Mouse (Mus musculus): ENCODE results near the gene Xrcc5. TPM values are rescaled to one million over a fixed set of nuclear protein-coding genes. Genes with fewer than 3 reads are reported as not detected.

Xrcc5 gene
- 0.95 and 1.3 TPM in 2 replicates for polyA plus RNA-seq (2012)

DNA sequence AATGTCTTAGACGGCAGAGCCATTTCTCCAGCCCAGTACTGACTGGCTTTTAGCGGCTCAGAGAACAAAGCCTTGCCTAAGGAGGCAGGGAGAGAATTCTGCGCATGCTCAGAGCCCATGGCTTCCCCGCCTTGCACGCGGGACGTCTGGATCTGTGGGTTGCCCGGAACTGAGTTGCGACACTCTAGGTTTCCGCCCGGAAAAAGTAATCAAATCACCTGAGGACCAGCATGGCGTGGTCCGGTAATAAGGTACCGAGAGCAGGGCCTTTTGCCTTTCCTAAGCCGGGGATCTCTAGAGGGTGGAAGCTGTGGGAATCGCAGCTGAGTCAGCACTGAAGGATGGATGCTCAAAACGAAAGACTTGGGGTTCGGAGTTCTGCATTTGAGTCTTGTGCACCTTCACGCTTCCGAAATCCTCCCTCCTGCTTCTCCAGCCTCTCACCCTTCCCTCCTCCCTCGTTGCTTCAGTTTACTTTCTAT is at the start of gene Xrcc5:
Gene Xrcc5, plus strand, starts transcription at position 105 of the 482 bp plus-strand sequence.

DNA sequence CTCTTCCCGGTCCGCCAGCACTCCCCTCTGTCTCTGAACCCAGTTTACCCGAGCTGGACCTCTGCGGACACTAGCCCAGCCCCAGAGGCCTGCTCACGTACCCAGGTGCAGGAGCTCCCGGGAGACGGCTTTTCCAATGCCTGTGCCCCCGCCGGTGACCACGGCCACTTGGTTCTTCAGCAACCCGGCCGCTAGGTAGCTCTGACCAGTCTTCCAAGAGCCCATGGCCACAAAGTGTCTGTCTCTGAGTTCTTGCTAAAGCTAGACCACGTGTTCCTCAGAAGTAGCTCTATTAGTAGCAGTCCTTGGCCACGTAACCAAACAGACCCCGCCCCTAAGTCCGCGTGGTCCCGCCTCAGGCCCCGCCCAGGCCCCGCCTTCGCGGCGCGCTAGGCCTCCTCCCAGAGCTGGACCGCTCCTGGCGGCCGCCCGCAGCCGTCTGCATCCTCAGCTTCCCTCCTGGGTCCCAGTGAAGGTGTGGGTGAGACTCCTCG is 23.2 kb upstream of the Xrcc5 start, which contains the start of the genes Pecr and Tmem169:
Gene Pecr, minus strand, starts transcription at position 323 of the 494 bp plus-strand sequence.
Gene Tmem169, plus strand, starts transcription at position 378 of the 494 bp plus-strand sequence.

Other genes starting within 250 kb of the Xrcc5 start
- gene Mreg, start 95.1 kb upstream of the Xrcc5 start, polyA plus RNA-seq (2012): 0.24 and 0.28 TPM in 2 replicates
- gene Pecr, start 23.1 kb upstream of the Xrcc5 start, polyA plus RNA-seq (2012): 3.6 and 4.1 TPM in 2 replicates
- gene Tmem169, start 23.1 kb upstream of the Xrcc5 start, polyA plus RNA-seq (2012): not detected in 2 replicates
- not detected in 2 replicates for gene March4, start 229.5 kb downstream of the Xrcc5 start, polyA plus RNA-seq (2012)

Measured in megakaryocyte-erythroid progenitor cell, adult 5 weeks (primary cell).